Mouse (Mus musculus) hematopoietic stem cell, adult 5-6 weeks (primary cell): ENCODE results near the gene Cab39l. TPM values are rescaled to one million over a fixed set of nuclear protein-coding genes. Genes with fewer than 3 reads are reported as not detected.
"Not testable (repeated sequence)": the region's sequence is repeated elsewhere in the genome, so short reads cannot be mapped to it uniquely, and the experiment has no call there.

Experiments used
- ATAC-seq, 2 experiments: fragments of 125-278 bp in 1 of 2; replicated peaks in 1 of 2; 2 replicates each; pipeline ENCODE4 v1.8.0; 2016 to 2017; ENCODE audit warnings: inconsistent platforms in 2 of 2, mild to moderate bottlenecking in 2 of 2, moderate number of reproducible peaks in 2 of 2, low read depth in 1 of 2, moderate TSS enrichment in 1 of 2; ENCODE audit not compliant: low FRiP score in 2 of 2, poor library complexity in 2 of 2, severe bottlenecking in 2 of 2, insufficient read depth in 1 of 2, low TSS enrichment in 1 of 2
- total RNA-seq: library from RNA; stranded (forward); fragments of 172-1452, 232-1000 nt; gene quantifications from 2 replicates; pipeline ENCODE4 v1.2.3, GENCODE M21; 2017

The Cab39l gene
- 29.5 and 36.4 TPM in 2 replicates for total RNA-seq

DNA sequence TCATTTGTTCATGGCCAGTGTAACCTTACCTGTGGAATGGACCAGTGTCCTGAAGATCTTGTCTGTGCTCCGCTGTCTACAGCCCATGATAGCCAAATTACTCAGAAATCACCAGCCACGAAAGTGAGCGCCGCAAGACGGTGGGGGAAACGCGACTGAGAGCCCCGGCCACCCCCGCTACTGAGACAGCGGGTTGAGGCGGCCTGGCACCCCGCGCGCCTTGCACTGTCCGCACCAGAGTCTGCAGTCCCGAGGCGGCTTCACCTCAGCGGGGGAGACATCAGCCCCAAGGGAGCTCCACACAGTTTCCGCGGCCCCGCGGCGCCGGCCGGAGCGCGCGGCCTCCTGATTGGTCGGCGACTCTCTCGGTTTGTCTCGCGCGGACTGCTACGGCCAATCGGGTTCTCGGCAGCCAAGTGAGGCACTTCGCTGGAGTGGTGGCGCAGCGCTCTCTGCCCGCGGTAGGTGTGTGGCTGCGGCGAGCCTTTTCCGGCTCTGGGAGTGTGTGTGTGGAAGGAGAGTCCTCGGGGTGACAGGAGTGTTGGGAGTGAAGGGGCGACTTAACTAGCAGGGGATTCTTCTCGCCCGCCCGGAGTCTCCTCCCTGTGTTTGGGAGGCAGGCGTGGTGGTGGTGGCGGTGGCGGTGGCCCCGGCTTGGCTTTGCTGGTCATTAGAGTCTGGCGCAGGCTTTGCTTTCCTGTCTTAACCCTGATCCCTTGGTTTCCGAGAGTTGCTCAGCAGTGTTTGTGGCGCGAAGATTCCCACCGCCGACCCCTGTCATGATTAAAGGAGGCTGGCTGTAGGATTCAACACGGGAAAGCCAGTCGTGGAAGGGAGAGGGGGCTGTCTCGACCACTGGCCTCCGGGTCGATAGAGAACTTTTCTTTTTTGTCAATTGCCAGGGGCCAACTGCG, at the start of gene Cab39l, which contains the start of gene Setdb2:
Gene Cab39l, plus strand, starts transcription at position 415 of the 914 bp plus-strand sequence.
Gene Setdb2, minus strand, starts transcription at position 327 of the 914 bp plus-strand sequence.
- peak; percentile 98 to 99 for ATAC-seq

DNA sequence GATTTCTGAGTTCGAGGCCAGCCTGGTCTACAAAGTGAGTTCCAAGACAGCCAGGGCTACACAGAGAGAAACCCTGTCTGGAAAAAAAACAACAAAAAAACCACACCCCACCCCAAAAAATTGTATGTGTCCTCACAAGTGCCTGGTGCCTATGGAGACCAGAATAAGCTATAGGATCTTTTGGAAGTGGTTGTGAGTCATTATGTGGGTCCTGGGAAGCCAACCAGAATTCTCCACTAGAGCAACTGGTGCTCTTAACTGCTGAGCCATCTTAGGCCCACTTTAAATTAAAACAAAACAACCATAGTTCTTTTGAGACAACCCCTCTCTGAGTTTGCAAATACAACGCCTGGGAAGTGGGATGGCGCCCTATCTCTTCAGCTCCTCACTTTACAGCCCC, 45.5 kb upstream of the Cab39l start, which contains the start of gene Phf11c:
Gene Phf11c, minus strand, starts transcription at position 101 of the 400 bp plus-strand sequence.
- ATAC-seq: no peak

GRCm38 (mm10) chr14:59396999-59397398, 43.8 kb upstream of the Cab39l start:
- ATAC-seq: peak; percentile 53 to 62; a peak in 2 of 4 replicates

DNA sequence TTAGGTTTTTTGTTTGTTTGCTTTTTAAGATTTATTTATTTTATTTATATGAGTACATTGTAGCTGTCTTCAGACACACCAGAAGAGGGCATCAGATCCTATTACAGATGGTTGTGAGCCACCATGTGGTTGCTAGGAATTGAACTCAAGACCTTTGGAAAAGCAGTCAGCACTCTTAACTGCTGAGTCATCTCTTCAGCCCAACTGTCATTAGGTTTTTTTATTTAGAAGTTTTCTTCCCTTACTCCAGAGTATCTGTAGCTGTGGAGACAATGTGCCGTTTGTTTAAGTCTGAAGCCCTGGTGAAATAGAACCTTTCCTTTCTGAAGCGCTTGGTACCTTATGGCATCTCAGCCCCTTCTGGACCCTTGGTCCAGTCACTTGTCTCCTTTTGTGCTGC, 25.8 kb upstream of the Cab39l start:
- ATAC-seq: not testable (repeated sequence)

- ATAC-seq: no peak
Observed at GRCm38 (mm10) chr14:59418171-59418570, 22.6 kb upstream of the Cab39l start.

DNA sequence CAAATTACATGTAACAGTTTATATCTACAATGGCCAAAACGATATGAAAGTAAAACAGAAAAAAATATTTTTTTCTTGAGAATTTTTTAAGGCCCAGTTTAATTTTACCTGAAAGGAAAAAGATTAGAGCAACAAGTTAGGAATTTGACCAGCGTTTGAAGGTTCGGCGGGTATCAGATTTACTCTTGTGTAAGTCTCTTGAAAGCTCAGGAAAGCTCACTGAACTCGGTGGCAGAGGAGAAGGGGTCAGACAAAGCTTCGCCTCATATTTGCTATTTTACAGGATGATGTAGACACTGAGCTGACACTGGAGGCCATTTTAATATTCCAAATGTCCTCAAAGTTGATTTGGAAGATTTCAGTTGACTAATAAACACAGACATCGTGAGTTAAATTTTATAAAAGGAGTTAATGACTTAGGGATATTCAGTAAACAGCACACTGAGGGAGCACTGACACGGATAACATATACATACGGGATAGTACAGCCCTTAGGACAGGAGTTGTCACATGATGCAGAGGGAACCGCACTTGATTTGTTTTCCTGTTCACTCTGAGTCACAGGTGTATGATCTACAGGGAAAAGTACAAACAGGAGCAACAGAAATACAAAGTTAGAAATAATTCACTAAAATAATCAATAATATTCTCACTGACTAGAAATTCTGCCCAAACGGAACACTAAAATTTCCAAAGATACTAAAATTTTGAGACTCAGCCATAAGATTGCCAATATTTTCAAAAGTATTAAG, 17.7 kb upstream of the Cab39l start:
- no peak for ATAC-seq

DNA sequence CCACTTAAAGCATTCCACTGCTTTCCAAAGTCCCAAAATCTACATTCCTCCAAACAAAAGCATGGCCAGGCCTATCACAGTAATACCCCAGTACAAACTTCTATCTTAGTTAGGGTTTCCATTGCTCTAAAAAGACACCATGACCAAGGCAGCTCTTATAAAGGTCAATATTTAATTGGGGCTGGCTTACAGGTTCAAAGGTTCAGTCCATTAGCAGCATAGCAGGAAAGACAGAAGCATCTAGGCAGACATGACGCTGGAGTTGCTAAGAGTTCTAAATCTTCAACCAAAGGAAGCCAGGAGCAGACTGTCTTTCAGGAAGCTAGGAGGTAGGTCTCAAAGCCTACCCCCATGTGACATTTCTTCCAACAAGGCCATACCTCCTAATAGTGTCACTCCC, 10.2 kb upstream of the Cab39l start:
- no peak for ATAC-seq

GRCm38 (mm10) chr14:59433902-59434301, 6.9 kb upstream of the Cab39l start:
- ATAC-seq: no peak

GRCm38 (mm10) chr14:59435206-59435605, 5.6 kb upstream of the Cab39l start:
- no peak for ATAC-seq

- no peak for ATAC-seq
Observed at GRCm38 (mm10) chr14:59437398-59437797, 3.4 kb upstream of the Cab39l start.

GRCm38 (mm10) chr14:59438505-59438904, 2.3 kb upstream of the Cab39l start:
- ATAC-seq: no peak

DNA sequence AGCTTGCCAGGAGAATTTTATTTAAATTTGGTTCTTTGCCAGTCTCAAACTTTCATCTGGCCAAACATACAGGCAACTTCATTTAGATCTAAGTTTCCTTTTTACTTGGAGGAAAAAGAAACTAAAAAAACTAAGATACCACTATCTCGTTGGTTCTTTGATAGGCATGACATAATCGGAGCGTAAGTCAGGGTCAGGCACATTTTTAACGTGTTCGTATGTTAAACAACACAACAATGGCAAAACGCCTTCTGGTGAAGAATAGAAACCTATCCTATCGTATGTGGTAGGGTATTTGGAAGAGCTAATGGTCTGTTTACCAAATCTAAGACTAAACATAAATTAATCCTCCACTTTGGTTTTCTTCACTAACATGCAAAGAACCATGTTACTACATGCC, 733 bp upstream of the Cab39l start:
- ATAC-seq: no peak

DNA sequence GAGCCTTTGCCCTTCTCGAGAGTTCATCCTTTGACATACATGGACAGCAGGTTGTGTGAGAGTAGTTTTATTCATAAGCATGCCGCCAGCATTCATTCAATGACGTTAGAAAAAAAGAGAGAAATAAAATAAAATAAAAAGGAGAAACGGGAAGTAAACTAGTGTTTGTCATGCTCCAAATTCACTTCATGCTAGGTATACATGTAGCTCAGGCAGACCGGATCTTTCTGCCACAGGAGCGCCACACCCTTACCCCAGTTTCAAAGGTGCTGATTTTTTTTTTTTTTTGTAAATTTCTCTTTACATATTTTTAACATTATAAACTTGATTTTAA, 667 bp downstream of the Cab39l start:
- 0 out of 4 replicates have a peak, but pooled peaks of 1 of the 2 experiments have one; percentile 20 for ATAC-seq

- no peak for ATAC-seq
Observed at GRCm38 (mm10) chr14:59445421-59445820, 4.6 kb downstream of the Cab39l start.

DNA sequence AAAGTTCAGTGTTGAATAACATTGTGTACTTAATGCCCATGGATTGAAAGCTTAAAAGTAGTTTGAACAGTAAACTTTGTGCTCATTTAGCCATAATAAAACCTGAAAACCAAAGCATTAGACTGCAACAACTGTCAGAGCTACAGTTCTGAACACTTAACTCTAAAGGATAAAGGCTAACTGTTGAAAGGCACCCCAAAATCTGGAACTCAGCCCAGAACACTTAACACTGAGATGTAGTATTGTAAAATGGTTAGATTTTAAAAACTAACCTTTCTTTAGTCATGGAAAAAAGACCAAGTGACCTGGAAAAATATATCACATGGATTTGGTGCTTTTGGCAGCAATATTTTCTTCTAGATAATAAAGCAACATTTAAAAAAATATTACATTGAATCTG, 7.2 kb downstream of the Cab39l start:
- no peak for ATAC-seq

GRCm38 (mm10) chr14:59466503-59466902, 25.7 kb downstream of the Cab39l start:
- ATAC-seq: no peak

DNA sequence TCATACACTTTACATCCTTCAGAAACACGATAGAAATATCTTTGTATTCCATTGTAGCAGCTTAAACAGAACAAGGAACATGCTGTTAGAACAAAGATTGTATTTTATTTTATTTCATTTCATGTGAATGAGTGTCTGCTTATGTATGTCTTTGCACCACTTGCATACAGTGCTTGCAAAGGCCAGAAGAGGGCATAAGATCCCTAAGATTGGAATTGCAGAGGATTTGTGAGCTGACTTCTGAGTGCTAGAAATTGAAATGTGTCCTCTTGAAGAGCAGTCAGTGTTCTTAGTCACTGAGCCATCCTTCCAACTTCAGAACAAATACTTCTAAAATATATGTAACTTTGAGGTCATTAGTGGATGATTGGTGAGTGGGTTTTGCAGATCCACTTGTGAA, 27.0 kb downstream of the Cab39l start:
- ATAC-seq: no peak

GRCm38 (mm10) chr14:59470781-59471180, 30.0 kb downstream of the Cab39l start:
- peak; percentile 85 to 90 for ATAC-seq
